Mouse (Mus musculus) urinary bladder, postnatal 10 days (tissue): ENCODE results near the gene 2310057M21Rik.
A peak's percentile ranks its signal among the peaks of the same experiment; 100 is the strongest.
"Not testable (repeated sequence)": the region's sequence is repeated elsewhere in the genome, so short reads cannot be mapped to it uniquely, and the experiment has no call there.

Experiments used
- DNase-seq: peaks from one replicate; pipeline ENCODE4 v3.0.0; 2022; ENCODE audit warnings: low spot score

The 2310057M21Rik gene

GRCm38 (mm10) chr7:131362615-131363300 lies at the start of gene 2310057M21Rik:
2310057M21Rik (minus strand) TSS chr7:131362759.
- peak; percentile 76 for DNase-seq

GRCm38 (mm10) chr7:131411941-131412270 lies 49.3 kb upstream of the 2310057M21Rik start:
- DNase-seq: no peak

- no peak for DNase-seq
Observed at GRCm38 (mm10) chr7:131411221-131411940, 48.8 kb upstream of the 2310057M21Rik start.

GRCm38 (mm10) chr7:131410416-131411058 lies 48.0 kb upstream of the 2310057M21Rik start, which contains the start of the genes Ikzf5 and Acadsb:
Ikzf5 (minus strand) TSS chr7:131410521.
Acadsb (plus strand) TSS chr7:131410601.
- peak; percentile 96 for DNase-seq

GRCm38 (mm10) chr7:131409988-131410385 lies 47.4 kb upstream of the 2310057M21Rik start:
- no peak for DNase-seq

GRCm38 (mm10) chr7:131409321-131409987 lies 46.9 kb upstream of the 2310057M21Rik start:
- no peak for DNase-seq

- DNase-seq: not testable (repeated sequence)
Observed at GRCm38 (mm10) chr7:131391761-131392160, 29.2 kb upstream of the 2310057M21Rik start.

GRCm38 (mm10) chr7:131371880-131372651 lies 9.5 kb upstream of the 2310057M21Rik start:
- DNase-seq: no peak

- DNase-seq: no peak
Observed at GRCm38 (mm10) chr7:131371470-131371860, 8.9 kb upstream of the 2310057M21Rik start.

- peak; percentile 44 for DNase-seq
Observed at GRCm38 (mm10) chr7:131370648-131371469, 8.3 kb upstream of the 2310057M21Rik start, which contains the start of gene Pstk. Pstk (plus strand) TSS chr7:131371141.

- no peak for DNase-seq
Observed at GRCm38 (mm10) chr7:131364131-131364530, 1.6 kb upstream of the 2310057M21Rik start.

- peak; percentile 14 for DNase-seq
Observed at GRCm38 (mm10) chr7:131362269-131362614, 317 bp downstream of the 2310057M21Rik start.

- no peak for DNase-seq
Observed at GRCm38 (mm10) chr7:131356105-131356504, 6.5 kb downstream of the 2310057M21Rik start.

GRCm38 (mm10) chr7:131345856-131346541 lies 16.6 kb downstream of the 2310057M21Rik start:
- DNase-seq: no peak

GRCm38 (mm10) chr7:131337502-131338068 lies 25.0 kb downstream of the 2310057M21Rik start:
- DNase-seq: no peak

- DNase-seq: no peak
Observed at GRCm38 (mm10) chr7:131333564-131333963, 29.0 kb downstream of the 2310057M21Rik start, which contains the start of gene Fam24a. Fam24a (plus strand) TSS chr7:131333864.

GRCm38 (mm10) chr7:131331688-131332087 lies 30.9 kb downstream of the 2310057M21Rik start:
- no peak for DNase-seq

- DNase-seq: no peak
Observed at GRCm38 (mm10) chr7:131329416-131329815, 33.1 kb downstream of the 2310057M21Rik start, which contains the start of gene Fam24b. Fam24b (minus strand) TSS chr7:131329516.

- DNase-seq: no peak
Observed at GRCm38 (mm10) chr7:131327054-131327453, 35.5 kb downstream of the 2310057M21Rik start.
